In genomic region chr16:3909118-3909517, GRCm38 (mm10) we compare ENCODE assay signal across 7 mouse cellular contexts. TPM values are rescaled to one million over a fixed set of nuclear protein-coding genes. Genes with fewer than 3 reads are reported as not detected.
DNase-seq lines count a peak whose midpoint lies in the region; ATAC-seq and TF ChIP-seq lines count a peak whose summit lies in the region.

No protein-coding gene starts in this region.

- peak overlapping the region; percentile 54; the same call in 1 of the 2 replicates for H3K27ac ChIP-seq in spleen, adult 2 months (ENCODE audit: insufficient read depth, low read length)
- H3K27ac ChIP-seq in forebrain, embryonic 11.5 days (ENCODE audit: low read depth, low read length) = no peak overlapping the region; the same call in 1 of the 2 replicates
- 0 out of 2 replicates have a peak overlapping the region, but pooled peaks have one; percentile 35 for H3K27ac ChIP-seq in liver, embryonic 11.5 days (ENCODE audit: low read depth, low read length)

- 2% methylated on average over 20 of the region's 20 CpGs for WGBS in spleen, adult 2 months
- WGBS in forebrain, embryonic 11.5 days = 11% methylated on average over 20 of the region's 20 CpGs
- 6% methylated on average over 20 of the region's 20 CpGs for WGBS in liver, embryonic 11.5 days

- peak overlapping the region; percentile 60 for H3K4me2 ChIP-seq in forebrain, embryonic 11.5 days (ENCODE audit: low read depth, low read length, severe bottlenecking)
- H3K4me2 ChIP-seq in liver, embryonic 11.5 days = peak overlapping the region; percentile 68

- no peak for TF ChIP-seq POLR2A in spleen, adult 2 months (IDR thresholded peaks at IDR 0.05; ENCODE audit: low read depth, low read length)

- no peak for ATAC-seq in forebrain, embryonic 11.5 days (replicated peaks; ENCODE audit: low FRiP score)
- ATAC-seq in liver, embryonic 11.5 days (replicated peaks; ENCODE audit: low FRiP score) = no peak

- H3K9me3 ChIP-seq in forebrain, embryonic 11.5 days (ENCODE audit: control insufficient read depth, low read length) = no peaks in the 10 kb centered on the region
- no peaks in the 10 kb centered on the region for H3K9me3 ChIP-seq in liver, embryonic 11.5 days (ENCODE audit: control insufficient read depth, low read length)

- peak overlapping the region; percentile 63 for H3K9ac ChIP-seq in forebrain, embryonic 11.5 days (ENCODE audit: low read length)
- peak overlapping the region; percentile 80 for H3K9ac ChIP-seq in liver, embryonic 11.5 days (ENCODE audit: low read depth, low read length)

- no peaks in the 10 kb centered on the region for H3K4me1 ChIP-seq in spleen, adult 2 months (ENCODE audit: control insufficient read depth, insufficient read depth, insufficient read length)
- peaks cover 4% of the 10 kb centered on the region; the same call in 1 of the 2 replicates for H3K4me1 ChIP-seq in forebrain, embryonic 11.5 days (replicated peaks; ENCODE audit: control insufficient read depth, insufficient read depth, low read length)
- 0 out of 2 replicates have a peak, but pooled peaks cover 2% of the 10 kb centered on the region for H3K4me1 ChIP-seq in liver, embryonic 11.5 days (replicated peaks; ENCODE audit: control insufficient read depth, insufficient read depth, low read length)

- TF ChIP-seq CTCF in spleen, adult 2 months (IDR thresholded peaks at IDR 0.05; ENCODE audit: extremely low read depth, insufficient read depth, insufficient read length, insufficient replicate concordance) = no peak

- DNase-seq in spleen, adult 2 months (ENCODE audit: low read depth in 1 of 2, low spot score in 2 of 2) = no peak
- no peak for DNase-seq in spleen, postnatal 14 days (ENCODE audit: low spot score in 2 of 2)
- DNase-seq in forebrain, embryonic 11.5 days (ENCODE audit: low spot score) = no peak
- no peak for DNase-seq in liver, embryonic 11.5 days (ENCODE audit: low spot score)
- no peak for DNase-seq in frontal cortex, postnatal 36 days (ENCODE audit: low spot score in 2 of 2)
- DNase-seq in cerebellum, postnatal 25 days = no peak
- no peak for DNase-seq in urinary bladder, postnatal 4 days (ENCODE audit: low spot score in 2 of 2)

- peaks cover 12% of the 10 kb centered on the region for H3K36me3 ChIP-seq in spleen, adult 2 months (ENCODE audit: control insufficient read depth, insufficient read depth, low read length)
- H3K36me3 ChIP-seq in forebrain, embryonic 11.5 days (ENCODE audit: control insufficient read depth, insufficient read depth, low read length) = no peaks in the 10 kb centered on the region; the same call in 1 of the 2 replicates
- H3K36me3 ChIP-seq in liver, embryonic 11.5 days (ENCODE audit: control insufficient read depth, insufficient read depth, low read length) = peaks cover 12% of the 10 kb centered on the region

- H3K4me3 ChIP-seq in spleen, adult 2 months (ENCODE audit: extremely low read depth, insufficient read depth, insufficient read length) = peak overlapping the region; percentile 71
- peak overlapping the region; percentile 44 for H3K4me3 ChIP-seq in forebrain, embryonic 11.5 days (ENCODE audit: low read depth, low read length)
- H3K4me3 ChIP-seq in liver, embryonic 11.5 days (ENCODE audit: low read depth, low read length) = peak overlapping the region; percentile 66

- no peaks in the 10 kb centered on the region for H3K27me3 ChIP-seq in spleen, adult 2 months (ENCODE audit: control insufficient read depth, insufficient read depth, low read length)
- no peaks in the 10 kb centered on the region for H3K27me3 ChIP-seq in forebrain, embryonic 11.5 days (ENCODE audit: control insufficient read depth, insufficient read depth, low read length)
- H3K27me3 ChIP-seq in liver, embryonic 11.5 days (replicated peaks; ENCODE audit: control insufficient read depth, insufficient read depth, low read length) = no peaks in the 10 kb centered on the region

RNA-seq across cellular contexts. Expression of gene Cluap1, which starts 0.5 kb away (rescaled TPM):
- polyA plus RNA-seq in spleen, adult 2 months (2012; rRNA removed) = 9.4 and 9.5 TPM in 2 replicates
- 23.6 and 24.7 TPM in 2 replicates for polyA plus RNA-seq in forebrain, embryonic 11.5 days (2014; fragmentation: Nextera tagmentation; extraction: Ambion mirVana)
- polyA plus RNA-seq in liver, embryonic 11.5 days (2014; fragmentation: Nextera tagmentation; extraction: Ambion mirVana) = 21.8 and 22.9 TPM in 2 replicates

RNA-seq across cellular contexts. Expression of gene 1700037C18Rik, which starts 0.6 kb away (rescaled TPM):
- 8.2 and 8.3 TPM in 2 replicates for polyA plus RNA-seq in spleen, adult 2 months (2012; rRNA removed)
- polyA plus RNA-seq in forebrain, embryonic 11.5 days (2014; fragmentation: Nextera tagmentation; extraction: Ambion mirVana) = 6.3 and 7.3 TPM in 2 replicates
- polyA plus RNA-seq in liver, embryonic 11.5 days (2014; fragmentation: Nextera tagmentation; extraction: Ambion mirVana) = 4.8 and 5.5 TPM in 2 replicates

RNA-seq across cellular contexts. Expression of gene Gm20695, which starts 24.7 kb away (rescaled TPM):
- not detected in 2 replicates for polyA plus RNA-seq in spleen, adult 2 months (2012; rRNA removed)
- 1.7 and 2.0 TPM in 2 replicates for polyA plus RNA-seq in forebrain, embryonic 11.5 days (2014; fragmentation: Nextera tagmentation; extraction: Ambion mirVana)
- 0.88 and 3.2 TPM in 2 replicates for polyA plus RNA-seq in liver, embryonic 11.5 days (2014; fragmentation: Nextera tagmentation; extraction: Ambion mirVana)

RNA-seq across cellular contexts. Expression of gene Zfp597, which starts 24.8 kb away (rescaled TPM):
- 3.1 and 3.5 TPM in 2 replicates for polyA plus RNA-seq in spleen, adult 2 months (2012; rRNA removed)
- polyA plus RNA-seq in forebrain, embryonic 11.5 days (2014; fragmentation: Nextera tagmentation; extraction: Ambion mirVana) = 8.0 and 9.0 TPM in 2 replicates
- 4.2 and 5.9 TPM in 2 replicates for polyA plus RNA-seq in liver, embryonic 11.5 days (2014; fragmentation: Nextera tagmentation; extraction: Ambion mirVana)

RNA-seq across cellular contexts. Expression of gene Naa60, which starts 36.9 kb away (rescaled TPM):
- polyA plus RNA-seq in spleen, adult 2 months (2012; rRNA removed) = 63.8 and 73.2 TPM in 2 replicates
- 64.8 and 74.1 TPM in 2 replicates for polyA plus RNA-seq in forebrain, embryonic 11.5 days (2014; fragmentation: Nextera tagmentation; extraction: Ambion mirVana)
- 44.3 and 51.2 TPM in 2 replicates for polyA plus RNA-seq in liver, embryonic 11.5 days (2014; fragmentation: Nextera tagmentation; extraction: Ambion mirVana)
